Mouse (Mus musculus) lung, postnatal 0 days (tissue): ENCODE results near the gene Sh3rf1.

Experiments used
- CTCF ChIP-seq: IDR thresholded peaks from 2 replicates; pipeline ENCODE4 v1.5.1; 2016; ENCODE audit warnings: antibody characterized with exemption, mild to moderate bottlenecking
- EP300 ChIP-seq: IDR thresholded peaks from 2 replicates; pipeline ENCODE4 v1.6.1; 2016; ENCODE audit warnings: antibody characterized with exemption, mild to moderate bottlenecking, control low read depth

GRCm38 (mm10) chr8:61359851-61360272, 136.2 kb downstream of the Sh3rf1 start:
- TF ChIP-seq CTCF, result no peak
- no peak for TF ChIP-seq EP300
